Mouse (Mus musculus): ENCODE measurements around the gene Sertad1. TPM values are rescaled to one million over a fixed set of nuclear protein-coding genes. Genes with fewer than 3 reads are reported as not detected.
A peak's percentile ranks its signal among the peaks of the same experiment; 100 is the strongest.

The Sertad1 gene
- total and polyA plus RNA-seq, 2 experiments from 2014 or later, result 7.7 to 9.4 TPM

DNA sequence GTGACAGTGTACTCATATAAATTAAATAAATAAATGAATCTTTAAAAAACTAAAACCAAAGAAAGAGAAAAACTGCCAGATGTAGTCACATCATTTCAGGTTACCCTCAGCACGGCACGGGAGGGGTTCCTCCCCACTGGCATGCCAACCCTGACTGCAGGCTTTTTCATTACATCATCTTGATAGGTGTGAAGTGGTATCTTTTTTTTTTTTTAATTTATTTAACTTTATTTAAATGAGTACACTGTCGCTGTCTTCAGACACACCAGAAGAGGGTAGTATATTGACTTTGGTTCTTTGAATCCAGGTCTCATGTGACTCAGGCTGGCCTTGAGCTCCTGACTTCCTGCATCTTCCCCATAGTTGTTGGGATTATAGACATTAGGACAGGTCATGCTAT is 31.4 kb upstream of the Sertad1 start:
- no peak overlapping the region for H3K27ac ChIP-seq
- no peaks in the 10 kb centered on the region for H3K4me1 ChIP-seq (ENCODE audit: insufficient read depth, low read length)
- no peak for ATAC-seq
- no peak overlapping the region for H3K4me3 ChIP-seq (ENCODE audit: low read length)
- no peaks in the 10 kb centered on the region for H3K36me3 ChIP-seq (ENCODE audit: insufficient read depth, low read length)
- DNase-seq (ENCODE audit: low spot score), result no peak
- H3K4me2 ChIP-seq (ENCODE audit: low read depth, low read length), result no peak overlapping the region
- 88% methylated on average over 3 of the region's 3 CpGs for WGBS
- H3K27me3 ChIP-seq (ENCODE audit: insufficient read depth, low read length), result no peaks in the 10 kb centered on the region
- TF ChIP-seq CTCF (IDR thresholded peaks at IDR 0.05; ENCODE audit: low read depth), result no peak
- H3K9me3 ChIP-seq (ENCODE audit: low read length), result no peaks in the 10 kb centered on the region
- H3K9ac ChIP-seq (replicated peaks; ENCODE audit: low read length), result no peak overlapping the region

DNA sequence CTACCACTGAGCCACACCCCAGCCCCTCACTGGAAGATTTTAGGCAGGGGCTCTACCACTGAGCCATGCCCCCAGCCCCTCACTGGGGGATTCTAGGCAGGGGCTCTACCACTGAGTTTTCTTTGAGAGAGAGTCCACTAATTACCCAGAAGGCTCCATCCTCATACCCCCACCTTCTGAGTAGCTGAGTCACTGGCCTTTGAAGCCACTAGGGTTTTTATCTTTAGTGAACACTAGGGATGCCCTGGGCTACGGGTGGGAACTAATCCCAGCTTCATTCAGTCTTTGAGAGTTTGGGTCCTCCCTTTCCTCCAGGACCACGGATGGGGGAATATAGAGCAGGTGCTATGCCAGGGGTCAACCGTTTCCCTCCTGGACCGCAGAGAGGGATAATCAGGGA is 28.1 kb upstream of the Sertad1 start:
- H3K9me3 ChIP-seq (ENCODE audit: low read length), result no peaks in the 10 kb centered on the region
- H3K4me3 ChIP-seq (ENCODE audit: low read length), result no peak overlapping the region
- DNase-seq (ENCODE audit: low spot score) (no peak), ATAC-seq (no peak)
- TF ChIP-seq CTCF (IDR thresholded peaks at IDR 0.05; ENCODE audit: low read depth), result no peak
- H3K9ac ChIP-seq (replicated peaks; ENCODE audit: low read length), result no peak overlapping the region
- WGBS, result 88% methylated on average over 4 of the region's 4 CpGs
- H3K4me1 ChIP-seq (ENCODE audit: insufficient read depth, low read length), result no peaks in the 10 kb centered on the region
- H3K27me3 ChIP-seq (ENCODE audit: insufficient read depth, low read length), result no peaks in the 10 kb centered on the region
- no peak overlapping the region for H3K4me2 ChIP-seq (ENCODE audit: low read depth, low read length)
- no peaks in the 10 kb centered on the region for H3K36me3 ChIP-seq (ENCODE audit: insufficient read depth, low read length)
- no peak overlapping the region for H3K27ac ChIP-seq

DNA sequence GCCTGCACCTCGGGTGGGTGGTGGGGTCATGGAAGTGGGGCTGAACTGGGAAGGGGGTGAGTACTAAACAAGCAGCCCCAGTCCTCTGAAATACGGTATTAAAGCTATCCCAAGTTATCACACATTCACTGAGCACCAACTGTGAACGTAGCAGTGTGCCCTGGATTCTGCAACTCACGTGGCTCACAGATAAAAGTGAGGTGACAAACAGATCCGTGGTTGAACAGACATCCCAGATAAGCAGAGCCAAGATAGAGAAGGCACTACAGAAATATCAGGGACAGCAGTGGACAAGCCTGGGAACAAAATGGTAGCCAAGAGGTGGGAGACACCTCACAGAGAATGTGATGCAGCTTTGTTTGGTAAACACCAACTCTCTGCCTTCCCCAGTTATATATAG is 27.1 kb upstream of the Sertad1 start:
- DNase-seq (ENCODE audit: low spot score) (no peak), ATAC-seq (no peak)
- Histone ChIP-seq H3K4me1 (ENCODE audit: insufficient read depth, low read length) (no peaks in the 10 kb centered on the region), H3K4me2 (ENCODE audit: low read depth, low read length) (no peak overlapping the region), H3K36me3 (ENCODE audit: insufficient read depth, low read length) (no peaks in the 10 kb centered on the region), H3K27ac (no peak overlapping the region), H3K4me3 (ENCODE audit: low read length) (no peak overlapping the region), H3K9me3 (ENCODE audit: low read length) (no peaks in the 10 kb centered on the region), H3K27me3 (ENCODE audit: insufficient read depth, low read length) (no peaks in the 10 kb centered on the region), H3K9ac (replicated peaks; ENCODE audit: low read length) (no peak overlapping the region)
- WGBS, result 91% methylated on average over 5 of the region's 5 CpGs
- no peak for TF ChIP-seq CTCF (IDR thresholded peaks at IDR 0.05; ENCODE audit: low read depth)

DNA sequence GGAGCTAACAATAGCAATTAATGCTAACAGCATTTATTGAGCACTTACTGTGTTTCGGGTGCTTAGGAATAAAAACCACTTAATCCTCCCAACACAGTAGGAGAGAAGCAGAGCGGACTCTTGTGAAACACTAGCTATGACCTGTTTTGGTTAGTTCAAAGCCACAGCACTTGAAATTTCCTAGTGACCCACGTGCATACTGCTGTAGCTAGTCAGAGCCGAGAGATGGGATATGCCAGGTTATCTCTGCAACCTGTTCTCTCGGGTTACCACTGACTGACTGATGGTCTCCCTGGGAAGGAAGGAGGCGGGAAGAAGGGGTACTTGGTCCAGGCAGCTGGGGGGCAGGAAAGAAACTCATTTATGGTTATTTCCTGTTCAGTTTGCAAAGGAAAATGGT is 26.2 kb upstream of the Sertad1 start:
- no peak overlapping the region for H3K4me3 ChIP-seq (ENCODE audit: low read length)
- no peak for TF ChIP-seq CTCF (IDR thresholded peaks at IDR 0.05; ENCODE audit: low read depth)
- no peaks in the 10 kb centered on the region for H3K9me3 ChIP-seq (ENCODE audit: low read length)
- no peaks in the 10 kb centered on the region for H3K36me3 ChIP-seq (ENCODE audit: insufficient read depth, low read length)
- H3K27ac ChIP-seq, result no peak overlapping the region
- H3K27me3 ChIP-seq (ENCODE audit: insufficient read depth, low read length), result no peaks in the 10 kb centered on the region
- 84% methylated on average over 6 of the region's 6 CpGs for WGBS
- ATAC-seq (no peak), DNase-seq (ENCODE audit: low spot score) (no peak)
- no peaks in the 10 kb centered on the region for H3K4me1 ChIP-seq (ENCODE audit: insufficient read depth, low read length)
- no peak overlapping the region for H3K9ac ChIP-seq (replicated peaks; ENCODE audit: low read length)
- H3K4me2 ChIP-seq (ENCODE audit: low read depth, low read length), result no peak overlapping the region

DNA sequence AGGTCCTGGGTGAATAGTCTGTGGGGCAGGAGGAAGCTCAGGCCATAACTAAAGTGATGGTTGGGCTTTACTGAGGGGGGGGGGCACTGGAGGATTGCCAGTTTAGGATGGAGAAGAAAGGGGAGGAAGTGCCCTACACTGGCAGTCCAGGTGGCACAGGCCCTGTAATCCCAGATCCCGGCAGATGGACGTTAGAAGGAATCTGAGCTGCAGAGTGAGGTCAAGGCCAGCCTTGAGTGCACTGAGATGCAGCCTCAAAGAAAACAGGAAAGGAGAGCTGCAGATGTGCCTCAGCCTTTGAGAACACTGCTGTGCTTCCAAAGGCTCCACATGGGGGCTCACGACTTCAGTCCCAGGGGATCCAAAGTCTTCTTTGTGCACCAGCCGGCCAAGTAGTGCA is 19.1 kb upstream of the Sertad1 start:
- DNase-seq (ENCODE audit: low spot score), result peak; percentile 21

DNA sequence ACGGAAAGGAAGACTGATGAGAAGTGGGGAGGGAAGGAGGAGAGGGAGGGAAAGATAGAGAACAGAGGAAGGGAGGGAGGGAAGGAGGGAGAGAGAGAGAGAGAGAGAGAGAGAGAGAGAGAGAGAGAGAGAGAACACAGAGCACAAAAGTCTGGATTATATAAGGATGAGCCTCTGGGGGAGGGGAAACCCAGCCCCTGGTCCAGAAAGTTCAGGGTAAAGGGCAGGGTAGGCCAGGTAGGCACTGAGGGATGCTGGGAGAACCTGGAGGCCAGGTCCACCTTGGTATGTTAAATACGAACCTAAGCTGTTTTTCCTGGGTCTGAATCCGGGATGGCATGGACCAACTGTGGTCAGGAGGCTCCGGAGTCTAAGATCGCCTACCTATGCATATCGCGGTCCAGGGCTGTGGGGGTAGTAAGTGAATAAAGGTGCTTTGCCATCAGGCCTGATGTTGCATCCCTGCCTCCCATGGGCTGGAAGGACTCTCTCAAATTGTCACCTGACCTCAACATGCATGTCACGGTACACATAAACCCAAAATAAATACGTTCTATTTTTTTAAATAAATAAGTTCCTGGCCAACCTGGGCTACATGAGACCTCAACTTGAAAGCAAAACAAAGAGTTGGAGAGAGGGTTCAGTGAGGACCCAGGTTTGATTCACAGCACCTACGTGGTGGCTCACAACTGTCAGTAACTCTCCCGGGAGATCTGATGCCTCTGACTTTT is 15.2 kb upstream of the Sertad1 start:
- Histone ChIP-seq H3K4me1 (ENCODE audit: insufficient read depth, low read length) (no peaks in the 10 kb centered on the region), H3K9me3 (ENCODE audit: low read length) (no peaks in the 10 kb centered on the region), H3K27ac (no peak overlapping the region), H3K4me3 (ENCODE audit: low read length) (no peak overlapping the region), H3K9ac (replicated peaks; ENCODE audit: low read length) (no peak overlapping the region), H3K36me3 (ENCODE audit: insufficient read depth, low read length) (peaks cover 3% of the 10 kb centered on the region; the same call in 1 of the 2 replicates), H3K4me2 (ENCODE audit: low read depth, low read length) (no peak overlapping the region), H3K27me3 (ENCODE audit: insufficient read depth, low read length) (no peaks in the 10 kb centered on the region)
- ATAC-seq (no peak), DNase-seq (ENCODE audit: low spot score) (no peak)
- WGBS, result 93% methylated on average over 11 of the region's 11 CpGs
- no peak for TF ChIP-seq CTCF (IDR thresholded peaks at IDR 0.05; ENCODE audit: low read depth)

More for the DNA sequence above, 19.1 kb upstream of the Sertad1 start:
- no peaks in the 10 kb centered on the region for H3K27me3 ChIP-seq (ENCODE audit: insufficient read depth, low read length)
- no peak for ATAC-seq
- no peak for TF ChIP-seq CTCF (IDR thresholded peaks at IDR 0.05; ENCODE audit: low read depth)
- H3K36me3 ChIP-seq (ENCODE audit: insufficient read depth, low read length), result no peaks in the 10 kb centered on the region
- H3K4me1 ChIP-seq (ENCODE audit: insufficient read depth, low read length), result no peaks in the 10 kb centered on the region
- no peak overlapping the region for H3K4me3 ChIP-seq (ENCODE audit: low read length)
- no peak overlapping the region for H3K4me2 ChIP-seq (ENCODE audit: low read depth, low read length)
- no peak overlapping the region for H3K27ac ChIP-seq
- WGBS, result 32% methylated on average over 4 of the region's 4 CpGs
- H3K9me3 ChIP-seq (ENCODE audit: low read length), result no peaks in the 10 kb centered on the region
- no peak overlapping the region for H3K9ac ChIP-seq (replicated peaks; ENCODE audit: low read length)

DNA sequence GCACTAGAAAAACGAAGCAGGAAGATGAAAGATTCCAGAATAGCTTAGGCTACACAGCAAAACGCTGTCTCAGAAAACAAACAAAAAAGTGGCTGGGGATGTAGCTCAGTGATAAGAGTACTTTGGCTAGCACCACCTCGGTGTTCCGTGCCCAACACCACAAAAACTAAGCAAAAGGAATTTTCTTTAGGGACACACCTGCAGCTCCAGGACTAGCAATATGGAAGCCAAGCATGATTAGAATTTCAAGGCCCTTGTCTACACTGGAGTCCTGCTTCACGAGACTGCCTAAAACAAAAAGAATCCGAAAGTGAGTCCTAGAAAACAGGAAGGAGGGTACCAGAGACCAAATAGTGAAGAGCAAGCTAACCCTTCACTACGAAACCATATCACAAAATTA is 14.1 kb upstream of the Sertad1 start:
- WGBS, result 38% methylated on average over 7 of the region's 7 CpGs
- DNase-seq (ENCODE audit: low spot score) (no peak), ATAC-seq (no peak)
- Histone ChIP-seq H3K36me3 (ENCODE audit: insufficient read depth, low read length) (peaks cover 7% of the 10 kb centered on the region; the same call in 1 of the 2 replicates), H3K27me3 (ENCODE audit: insufficient read depth, low read length) (no peaks in the 10 kb centered on the region), H3K4me1 (ENCODE audit: insufficient read depth, low read length) (no peaks in the 10 kb centered on the region), H3K4me3 (ENCODE audit: low read length) (peak overlapping the region; percentile 49), H3K9me3 (ENCODE audit: low read length) (no peaks in the 10 kb centered on the region), H3K9ac (replicated peaks; ENCODE audit: low read length) (peak overlapping the region; percentile 28; the same call in 1 of the 2 replicates), H3K27ac (peak overlapping the region; percentile 85), H3K4me2 (ENCODE audit: low read depth, low read length) (peak overlapping the region; percentile 63)
- no peak for TF ChIP-seq CTCF (IDR thresholded peaks at IDR 0.05; ENCODE audit: low read depth)
